Comparison of ENCODE assay signal across 8 mouse cellular contexts in the genomic region with DNA sequence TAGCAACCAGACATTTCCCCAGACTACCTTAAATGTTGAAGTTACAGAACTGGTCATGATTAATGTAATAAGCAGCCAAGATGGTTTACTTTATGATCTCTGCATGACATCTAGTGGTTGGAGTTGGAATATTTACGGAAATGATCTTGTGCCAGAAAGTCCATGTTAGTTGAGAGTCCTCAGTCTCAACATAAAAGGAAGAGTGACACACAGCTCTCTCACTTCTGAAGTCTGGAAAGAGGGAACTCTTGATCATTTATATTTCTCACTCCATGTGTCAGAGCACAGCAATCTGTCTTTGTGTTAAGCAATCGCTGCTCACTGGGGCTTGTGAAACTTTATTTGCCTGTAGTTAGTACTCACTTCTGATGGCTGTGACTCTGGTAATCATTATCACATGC.
DNase-seq lines count a peak whose midpoint lies in the region; ATAC-seq lines count a peak whose summit lies in the region.

No protein-coding gene starts in this region.

- H3K4me3 ChIP-seq in kidney, embryonic 14.5 days (ENCODE audit: low read length): no peak overlapping the region
- H3K4me3 ChIP-seq in lung, embryonic 15.5 days: no peak overlapping the region

- H3K9ac ChIP-seq in kidney, embryonic 14.5 days (ENCODE audit: low read depth, low read length): no peak overlapping the region
- H3K9ac ChIP-seq in lung, embryonic 15.5 days: no peak overlapping the region

- H3K27me3 ChIP-seq in kidney, embryonic 14.5 days (ENCODE audit: control insufficient read depth, insufficient read depth, low read length): no peaks in the 10 kb centered on the region
- H3K27me3 ChIP-seq in lung, embryonic 15.5 days: no peaks in the 10 kb centered on the region

- peak; percentile 67; the same call in 1 of the 2 replicates for ATAC-seq in kidney, embryonic 14.5 days (ENCODE audit: low FRiP score, low TSS enrichment)
- ATAC-seq in lung, embryonic 15.5 days (ENCODE audit: borderline replicate concordance, extremely low read depth, low FRiP score, low TSS enrichment): peak; percentile 75; the same call in 1 of the 2 replicates
- no peak for ATAC-seq in inflammation-experienced regulatory T-cells, adult 6 months

- no peaks in the 10 kb centered on the region for H3K9me3 ChIP-seq in kidney, embryonic 14.5 days (ENCODE audit: control insufficient read depth, low read length)
- H3K9me3 ChIP-seq in lung, embryonic 15.5 days: no peaks in the 10 kb centered on the region

- peak; percentile 52 for DNase-seq in adrenal gland, adult 2 months
- no peak for DNase-seq in adrenal gland, postnatal 4 days (ENCODE audit: low spot score in 2 of 2)
- peak; percentile 33 for DNase-seq in 3134 (ENCODE audit: extremely low read depth, insufficient read length, low spot score)
- peak; percentile 78 for DNase-seq in cerebellum, adult 9-10 months
- DNase-seq in gonadal fat pad, adult 2 months (ENCODE audit: low read depth): peak; percentile 9

- H3K4me1 ChIP-seq in kidney, embryonic 14.5 days (ENCODE audit: control insufficient read depth, insufficient read depth, low read length): no peaks in the 10 kb centered on the region
- 0 out of 2 replicates have a peak, but pooled peaks cover 3% of the 10 kb centered on the region for H3K4me1 ChIP-seq in lung, embryonic 15.5 days

- no peaks in the 10 kb centered on the region for H3K36me3 ChIP-seq in kidney, embryonic 14.5 days (ENCODE audit: control insufficient read depth, insufficient read depth, low read length)
- H3K36me3 ChIP-seq in lung, embryonic 15.5 days: no peaks in the 10 kb centered on the region

- H3K4me2 ChIP-seq in kidney, embryonic 14.5 days (replicated peaks; ENCODE audit: low read depth, low read length): no peak overlapping the region
- H3K4me2 ChIP-seq in lung, embryonic 15.5 days: no peak overlapping the region

- WGBS in kidney, embryonic 14.5 days: 35% methylated on average over 2 of the region's 2 CpGs
- 13% methylated on average over 2 of the region's 2 CpGs for WGBS in lung, embryonic 15.5 days

- H3K27ac ChIP-seq in kidney, embryonic 14.5 days (ENCODE audit: low read depth, low read length): no peak overlapping the region; the same call in 1 of the 2 replicates
- no peak overlapping the region for H3K27ac ChIP-seq in lung, embryonic 15.5 days

Comparison
In these comparisons a context has a peak if more than half of its experiments do, and no peak if none do; other contexts are left out.
1. DNase-seq: peak in adrenal gland, adult 2 months (single experiment), 3134 (single experiment), cerebellum, adult 9-10 months (single experiment) and gonadal fat pad, adult 2 months (single experiment); none in adrenal gland, postnatal 4 days (0 of 2).